Mouse (Mus musculus) myocyte (in vitro differentiated cells): Measurements from ENCODE around the gene Htr5b.

Experiments used
- MAX ChIP-seq: IDR thresholded peaks from one replicate; pipeline ENCODE4 v1.6.1; 2011; ENCODE audit warnings: low read depth, mild to moderate bottlenecking, control low read depth
- USF1 ChIP-seq: IDR thresholded peaks from one replicate; pipeline ENCODE4 v1.6.1; 2011; ENCODE audit warnings: low read depth, mild to moderate bottlenecking, control low read depth, moderate library complexity

DNA sequence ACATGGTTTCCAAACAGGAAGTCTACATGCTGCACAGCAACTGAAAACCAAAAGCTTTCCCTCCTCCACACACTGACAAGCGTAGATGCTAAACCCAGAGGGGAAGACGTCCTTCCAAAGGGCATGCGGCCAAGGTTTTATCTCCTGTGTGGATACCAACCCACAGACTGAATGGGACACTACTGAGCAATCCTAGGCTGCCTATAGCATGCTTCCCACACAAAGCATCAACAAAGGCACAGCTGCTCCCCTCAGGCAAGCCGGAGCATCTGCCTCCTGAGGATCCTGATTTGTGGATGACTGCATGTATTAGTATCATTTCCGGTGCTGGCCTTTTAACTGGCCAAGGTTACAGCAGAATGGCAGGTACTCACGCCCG, 23.2 kb upstream of the Htr5b start:
- TF ChIP-seq USF1 = no peak
- no peak for TF ChIP-seq MAX
